Mouse (Mus musculus) frontal cortex, postnatal 36 days (tissue): Measurements from ENCODE around the gene Bcl2l12.

ENCODE experiments used
- DNase-seq, 2 experiments: peaks; one replicate each; pipeline ENCODE4 v3.0.0; 2022; ENCODE audit warnings: low spot score in 2 of 2

Bcl2l12 gene

DNA sequence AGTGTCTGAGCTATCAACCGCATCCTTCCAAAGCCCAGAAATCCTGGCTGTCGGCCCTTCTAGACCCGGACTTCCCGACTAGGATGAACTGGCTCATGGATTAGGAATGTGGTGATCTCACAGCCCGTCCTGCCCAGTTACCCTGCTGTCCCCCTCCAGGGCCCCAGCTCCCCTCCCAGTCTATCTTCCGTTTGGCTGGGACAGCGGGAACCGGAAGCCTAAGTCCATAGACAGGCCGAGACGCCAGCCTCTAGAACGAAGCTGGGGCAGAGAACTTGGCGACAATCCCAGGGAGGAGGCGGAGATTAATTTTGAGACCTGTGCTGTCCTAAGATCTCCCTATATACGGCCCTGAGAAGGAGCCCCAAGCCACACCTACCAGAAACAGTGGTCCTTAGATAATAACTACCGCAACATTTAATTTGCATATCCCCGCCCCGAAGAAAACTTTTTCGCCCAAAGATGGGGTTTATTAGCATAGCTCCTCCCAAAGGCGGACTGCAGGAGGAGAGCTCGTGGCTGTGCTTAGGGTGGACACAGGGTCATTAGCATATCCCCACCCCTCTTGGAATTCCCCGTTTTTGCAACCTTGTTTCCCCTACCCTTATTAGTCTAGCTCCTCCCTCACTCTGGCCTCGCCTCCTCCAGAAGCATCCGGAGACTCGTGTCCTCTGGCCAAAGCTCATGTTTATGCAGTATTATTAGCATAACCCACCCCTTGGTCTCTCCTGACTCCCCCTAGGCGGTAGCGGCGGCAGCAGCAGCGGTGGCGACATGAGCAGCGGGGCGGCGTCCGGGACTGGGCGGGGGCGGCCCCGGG lies 18.9 kb upstream of the Bcl2l12 start, which contains the start of gene Rras:
TSS of gene Rras (plus strand) at position 720 of the 820 bp plus-strand sequence.
- DNase-seq, result peak; percentile 81 to 87

GRCm38 (mm10) chr7:45016761-45017160 lies 18.2 kb upstream of the Bcl2l12 start:
- DNase-seq, result no peak

DNA sequence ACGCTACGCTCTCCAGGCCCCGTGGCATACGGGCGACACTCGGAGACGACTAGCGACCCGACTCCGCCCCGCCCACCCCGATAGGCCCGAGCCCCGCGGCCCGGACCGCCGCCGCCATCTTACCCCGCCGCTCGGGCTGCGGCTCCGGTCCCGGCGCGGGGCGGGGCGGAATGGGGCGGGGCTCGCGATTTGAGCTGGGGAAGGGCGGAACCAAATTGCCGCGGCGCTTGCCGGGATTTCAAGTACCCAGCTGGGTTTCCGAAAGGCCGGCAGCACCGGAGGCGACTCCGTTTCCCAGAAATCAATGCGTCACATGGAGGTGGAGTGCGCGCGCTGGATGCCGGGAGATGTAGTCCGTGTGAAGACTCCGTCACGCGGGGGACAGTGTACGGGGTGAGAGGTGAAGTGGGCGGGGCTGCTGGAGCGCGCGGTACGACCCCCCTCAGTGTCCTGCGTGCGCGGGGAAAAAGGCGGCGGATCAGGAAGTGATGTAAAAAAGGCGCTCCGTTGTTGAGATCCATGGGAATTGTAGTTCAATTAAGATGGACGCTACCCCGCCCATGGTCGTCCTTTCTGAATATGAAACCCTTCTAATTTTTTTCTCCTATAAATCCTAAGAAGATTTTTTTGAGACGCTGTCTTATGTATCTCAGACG lies 17.6 kb upstream of the Bcl2l12 start, which contains the start of gene Scaf1:
TSS of gene Scaf1 (minus strand) at position 407 of the 656 bp plus-strand sequence.
- DNase-seq, result peak; percentile 100

GRCm38 (mm10) chr7:45015344-45015956 lies 16.9 kb upstream of the Bcl2l12 start:
- no peak for DNase-seq

GRCm38 (mm10) chr7:45014096-45014451 lies 15.6 kb upstream of the Bcl2l12 start:
- DNase-seq, result no peak

GRCm38 (mm10) chr7:45013366-45014095 lies 15.0 kb upstream of the Bcl2l12 start:
- no peak for DNase-seq

GRCm38 (mm10) chr7:45012824-45013223 lies 14.3 kb upstream of the Bcl2l12 start:
- no peak for DNase-seq

- no peak for DNase-seq
Measured at GRCm38 (mm10) chr7:45012011-45012410, 13.5 kb upstream of the Bcl2l12 start.

GRCm38 (mm10) chr7:45008411-45008810 lies 9.9 kb upstream of the Bcl2l12 start:
- no peak for DNase-seq

DNA sequence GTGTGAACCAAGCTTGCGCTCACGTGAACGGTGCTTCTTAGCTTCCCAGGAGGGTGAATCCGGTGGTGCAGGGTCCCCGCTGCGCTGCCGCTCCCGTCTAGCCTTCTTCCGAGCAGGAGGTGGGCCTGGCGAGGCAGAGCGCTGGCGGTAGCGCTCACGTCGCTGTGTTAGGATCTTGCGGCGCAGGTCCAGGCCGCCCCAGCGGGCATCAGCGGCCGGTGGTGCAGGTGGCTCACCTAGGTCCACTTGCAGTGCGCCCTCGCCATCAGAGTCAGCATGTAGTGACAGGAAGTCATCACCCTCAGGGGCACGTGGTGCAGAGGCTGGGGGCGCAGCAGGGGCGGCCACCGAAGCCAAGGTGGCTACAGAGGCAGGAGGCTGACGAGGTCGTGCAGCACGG lies 9.3 kb upstream of the Bcl2l12 start:
- no peak for DNase-seq

DNA sequence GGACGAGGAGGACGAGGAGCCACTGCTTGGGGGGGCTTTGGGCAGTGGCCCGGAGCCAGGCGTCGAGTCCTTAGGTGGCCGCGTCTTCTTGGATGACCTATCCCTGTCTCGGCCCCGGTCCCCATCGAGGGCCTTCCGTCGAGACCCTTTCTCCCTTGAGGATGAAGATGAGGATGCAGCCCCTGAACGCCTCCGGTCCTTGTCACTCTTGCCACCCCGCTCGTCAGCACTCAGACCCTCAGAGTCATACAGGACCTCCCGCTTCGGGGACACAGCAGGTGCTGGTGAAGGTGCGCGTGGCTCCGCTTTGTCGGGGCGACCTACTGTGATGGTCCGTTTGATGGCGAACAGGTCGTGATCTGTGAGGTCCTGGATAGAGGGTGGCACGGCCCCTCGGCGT lies 8.6 kb upstream of the Bcl2l12 start:
- DNase-seq, result no peak

DNA sequence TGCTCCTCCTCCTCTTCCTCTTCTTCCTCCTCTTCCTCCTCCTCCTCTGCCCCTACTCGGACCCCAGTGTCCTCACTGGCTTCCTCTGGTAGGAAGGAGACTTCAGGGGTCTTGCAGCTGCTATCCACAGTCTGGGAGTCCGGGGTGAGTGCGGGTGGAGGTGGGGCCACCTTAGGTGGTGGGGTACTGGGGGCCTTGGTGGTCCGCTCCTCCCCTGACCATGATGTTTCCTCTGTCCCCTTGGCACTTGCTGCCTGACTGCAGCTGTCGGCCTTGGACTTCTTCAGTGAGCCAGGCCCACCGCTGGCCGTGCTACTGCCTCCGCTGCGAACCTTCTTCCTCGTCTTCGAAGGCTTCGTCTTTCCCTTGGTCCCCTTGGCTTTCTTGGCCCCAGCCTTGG lies 8.0 kb upstream of the Bcl2l12 start:
- no peak for DNase-seq

- no peak for DNase-seq
Measured at GRCm38 (mm10) chr7:45005321-45005992, 6.9 kb upstream of the Bcl2l12 start.

DNA sequence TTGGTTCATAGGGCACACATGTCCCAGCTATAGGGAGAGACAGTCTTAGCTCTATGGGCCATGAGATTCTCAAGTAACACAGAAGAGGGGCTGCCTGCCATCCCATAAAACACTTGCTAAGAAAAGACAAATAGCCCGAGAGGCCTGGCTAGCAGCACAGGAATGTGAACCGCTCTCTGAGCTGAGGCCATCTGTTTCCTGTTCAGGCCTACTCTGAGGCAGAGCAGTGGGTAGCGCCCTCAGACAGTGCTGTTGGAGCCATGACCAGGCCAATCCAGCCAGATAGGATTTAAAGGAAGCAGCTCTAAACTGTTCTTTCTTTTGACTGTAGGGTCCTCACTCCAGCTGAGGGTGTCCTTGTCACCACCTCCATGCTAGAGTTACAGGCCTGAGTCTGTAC lies 6.0 kb upstream of the Bcl2l12 start:
- DNase-seq, result no peak

DNA sequence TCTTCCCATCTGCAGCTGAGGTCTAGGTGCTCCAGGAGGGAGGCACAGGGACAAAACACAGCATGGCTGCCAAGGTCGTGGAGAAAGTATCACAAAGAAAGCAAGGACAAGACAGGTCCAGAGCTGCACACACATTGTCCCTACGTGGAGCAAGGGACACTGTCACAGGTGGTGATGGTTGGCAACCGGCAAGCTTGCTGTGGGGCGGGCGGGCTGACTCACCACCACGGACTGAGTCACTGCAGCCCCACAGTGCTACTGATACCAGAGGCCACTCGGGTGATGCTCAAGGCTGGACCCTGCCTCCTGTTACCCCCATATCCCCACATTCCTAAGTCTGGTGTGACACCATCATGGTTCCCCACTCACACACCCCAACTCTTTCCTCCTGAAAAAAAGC lies 3.9 kb upstream of the Bcl2l12 start:
- no peak for DNase-seq

DNA sequence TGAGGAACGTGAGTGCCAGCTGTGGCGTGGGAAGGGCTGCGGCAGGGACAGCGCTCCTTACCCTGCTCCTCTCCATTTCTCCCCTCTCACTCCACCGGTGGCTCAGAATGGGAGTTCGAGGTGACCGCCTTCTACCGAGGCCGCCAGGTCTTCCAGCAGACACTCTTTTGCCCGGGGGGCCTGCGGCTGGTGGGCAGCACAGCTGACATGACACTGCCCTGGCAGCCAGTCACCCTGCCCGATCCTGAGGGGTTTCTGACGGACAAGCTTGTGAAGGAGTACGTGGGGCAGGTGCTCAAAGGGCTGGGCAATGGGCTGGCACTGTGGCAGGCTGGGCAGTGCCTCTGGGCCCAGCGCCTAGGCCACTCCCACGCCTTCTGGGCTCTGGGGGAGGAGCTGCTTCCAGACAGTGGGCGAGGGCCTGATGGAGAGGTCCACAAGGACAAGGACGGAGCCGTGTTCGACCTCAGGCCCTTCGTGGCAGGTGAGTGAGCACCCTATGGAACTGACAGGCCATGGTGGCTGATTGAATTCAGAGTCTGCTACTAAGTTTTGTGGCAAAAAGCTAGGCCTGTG lies 2.1 kb upstream of the Bcl2l12 start:
- DNase-seq, result no peak

GRCm38 (mm10) chr7:44999753-45000152 lies 1.2 kb upstream of the Bcl2l12 start:
- DNase-seq, result no peak

DNA sequence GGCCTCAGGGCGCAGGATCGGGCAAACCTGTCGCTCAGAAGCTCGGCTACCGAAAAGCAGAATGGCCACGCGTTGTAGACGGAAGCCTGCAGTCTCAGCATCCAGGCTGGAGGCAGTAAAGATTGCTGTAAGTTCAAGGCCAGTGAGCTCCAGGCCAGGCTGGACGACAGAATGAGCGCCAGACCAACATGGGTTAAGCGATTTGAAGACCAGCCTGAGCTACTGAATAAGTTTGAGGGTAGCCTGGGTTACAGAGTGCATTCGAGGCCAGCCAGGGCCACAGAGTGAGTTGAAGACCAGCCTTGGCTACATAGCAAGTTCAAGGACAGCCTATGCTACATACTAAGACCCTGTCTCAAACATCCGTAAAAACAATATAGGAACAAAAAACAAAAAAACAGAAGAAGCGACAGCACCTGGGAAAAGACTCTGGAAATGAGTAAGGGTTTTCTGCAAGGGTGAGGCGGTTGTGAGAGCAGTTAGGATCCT lies 528 bp downstream of the Bcl2l12 start:
- DNase-seq, result no peak

DNA sequence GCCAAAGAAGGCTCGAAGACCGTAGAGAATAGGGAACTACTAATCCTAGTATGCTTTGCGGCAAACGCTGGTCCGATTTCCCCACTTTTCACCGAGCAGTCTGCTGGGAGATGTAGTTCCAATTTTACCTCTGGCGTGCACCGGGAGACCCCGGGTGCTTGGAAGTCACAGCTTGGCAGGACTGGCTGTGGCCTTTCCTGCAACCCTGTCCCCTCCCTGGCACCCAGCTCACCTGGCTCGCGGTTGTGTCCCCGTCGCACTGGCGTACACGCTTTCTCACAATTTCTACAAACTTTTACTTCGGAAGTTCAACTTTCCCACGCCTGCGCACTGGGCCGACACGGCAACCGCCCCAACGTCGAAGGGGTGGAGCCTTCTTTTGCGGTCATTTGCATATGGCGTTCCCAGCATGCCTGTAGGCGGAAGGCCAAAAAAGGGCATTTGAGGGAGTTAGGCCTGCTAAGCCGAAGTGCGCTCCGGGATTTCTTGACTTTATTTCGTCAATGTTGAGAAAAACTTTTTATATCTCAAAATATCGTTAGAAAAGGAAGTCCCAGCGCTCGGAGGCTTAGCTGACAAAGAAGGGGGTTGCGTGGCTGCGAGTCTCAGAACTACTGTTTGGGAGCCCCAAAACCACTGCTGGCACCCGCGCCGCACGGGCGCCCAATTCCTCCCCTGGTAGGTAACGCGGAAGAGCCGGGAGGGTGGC lies 1.1 kb downstream of the Bcl2l12 start, which contains the start of gene Irf3:
TSS of gene Irf3 (plus strand) at position 418 of the 709 bp plus-strand sequence.
- peak; percentile 96 to 97 for DNase-seq

DNA sequence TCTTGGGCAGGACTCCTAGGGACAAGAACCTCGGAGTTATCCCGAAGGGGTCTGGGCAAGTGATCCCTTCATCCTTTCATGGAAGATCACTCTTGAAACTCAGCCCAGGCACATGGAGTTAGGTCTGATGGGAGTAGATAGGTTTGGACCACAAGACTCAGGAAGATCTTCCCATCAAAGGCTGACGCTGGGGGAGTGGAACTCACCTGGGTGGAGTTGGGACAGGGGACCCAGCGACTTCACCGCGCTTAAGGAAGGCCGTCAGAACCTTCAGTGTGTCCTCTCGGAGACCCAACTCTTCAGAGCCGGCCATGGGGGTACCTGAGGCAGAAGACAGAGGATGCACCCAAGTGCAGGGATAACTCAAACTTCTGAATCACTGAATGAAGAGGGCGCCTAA lies 1.8 kb downstream of the Bcl2l12 start:
- DNase-seq, result no peak
